Mouse (Mus musculus) limb, embryonic 13.5 days (tissue): Measurements from ENCODE around the gene B3glct. TPM values are rescaled to one million over a fixed set of nuclear protein-coding genes. Genes with fewer than 3 reads are reported as not detected.

ENCODE experiments used
- ATAC-seq: fragments of 200-750 bp; cut with Nextera tagmentation; 2 replicates; pipeline ENCODE4 v1.8.0; 2017; ENCODE audit warnings: low read depth, moderate number of reproducible peaks, moderate TSS enrichment; ENCODE audit not compliant: low FRiP score
- H3K27ac ChIP-seq: fragments of 300-500 bp; sonication (generic); 2 replicates; pipeline ENCODE4 v1.5.1; 2015; ENCODE audit warnings: inconsistent platforms, mild to moderate bottlenecking, moderate library complexity
- H3K27me3 ChIP-seq: fragments of 300-500 bp; sonication (generic); 2 replicates; pipeline ENCODE4 v1.6.1; 2015; ENCODE audit warnings: mild to moderate bottlenecking, inconsistent platforms
- H3K36me3 ChIP-seq: fragments of 300-500 bp; sonication (generic); 2 replicates; pipeline ENCODE4 v1.6.1; 2015; ENCODE audit warnings: inconsistent platforms, mild to moderate bottlenecking, moderate library complexity
- H3K4me1 ChIP-seq: fragments of 300-500 bp; sonication (generic); 2 replicates; pipeline ENCODE4 v1.6.1; 2015; ENCODE audit warnings: inconsistent platforms
- H3K4me2 ChIP-seq: fragments of 300-500 bp; sonication (generic); replicated peaks from 2 replicates; pipeline ENCODE4 v1.6.1; 2015; ENCODE audit warnings: inconsistent platforms, mild to moderate bottlenecking, moderate library complexity
- H3K4me3 ChIP-seq: fragments of 300-500 bp; sonication (generic); 2 replicates; pipeline ENCODE4 v1.5.1; 2015; ENCODE audit warnings: moderate library complexity, mild to moderate bottlenecking, inconsistent platforms
- H3K9ac ChIP-seq: fragments of 300-500 bp; sonication (generic); 2 replicates; pipeline ENCODE4 v1.6.1; 2015; ENCODE audit warnings: mild to moderate bottlenecking, inconsistent platforms
- H3K9me3 ChIP-seq: fragments of 300-500 bp; sonication (generic); 2 replicates; pipeline ENCODE4 v1.6.1; 2016; ENCODE audit warnings: inconsistent platforms
- WGBS: fragments of 180-500 bp; shearing (Covaris S2); methylation state at CpG from one replicate; pipeline ENCODE4 v1.1.7; 2015; 5-methylcytosine and 5-hydroxymethylcytosine counted together
- polyA plus RNA-seq: library from polyadenylated mRNA; unstranded; fragments of >200 nt; fragmentation: Nextera tagmentation; extraction: Ambion mirVana; gene quantifications from 2 replicates; pipeline ENCODE4 v1.2.1, GENCODE M21; 2015

The B3glct gene
- polyA plus RNA-seq, 1 experiment from 2014 or later: 15.6 TPM

- Histone ChIP-seq H3K4me3 (no peak overlapping the region), H3K27me3 (peaks cover 8% of the 10 kb centered on the region; the same call in 1 of the 2 replicates), H3K27ac (no peak overlapping the region), H3K9me3 (no peaks in the 10 kb centered on the region), H3K9ac (no peak overlapping the region), H3K4me1 (peaks cover 14% of the 10 kb centered on the region), H3K4me2 (no peak overlapping the region), H3K36me3 (peaks cover 7% of the 10 kb centered on the region; the same call in 1 of the 2 replicates)
- ATAC-seq: no peak
- 39% methylated on average over 15 of the region's 15 CpGs for WGBS
Measured at GRCm38 (mm10) chr5:149715571-149716328, 37.7 kb downstream of the B3glct start.

- ATAC-seq: no peak; the same call in 1 of the 2 replicates
- Histone ChIP-seq H3K36me3 (peaks cover 7% of the 10 kb centered on the region; the same call in 1 of the 2 replicates), H3K9me3 (no peaks in the 10 kb centered on the region), H3K4me1 (peaks cover 14% of the 10 kb centered on the region), H3K4me2 (no peak overlapping the region), H3K27ac (no peak overlapping the region), H3K4me3 (no peak overlapping the region), H3K27me3 (peaks cover 8% of the 10 kb centered on the region; the same call in 1 of the 2 replicates), H3K9ac (no peak overlapping the region)
- 24% methylated on average over 3 of the region's 3 CpGs for WGBS
Measured at GRCm38 (mm10) chr5:149716329-149716690, 38.3 kb downstream of the B3glct start.

GRCm38 (mm10) chr5:149731776-149732175 is 53.7 kb downstream of the B3glct start:
- Histone ChIP-seq H3K9me3 (peaks cover 10% of the 10 kb centered on the region), H3K27me3 (no peaks in the 10 kb centered on the region), H3K27ac (no peak overlapping the region), H3K4me1 (no peaks in the 10 kb centered on the region), H3K4me2 (no peak overlapping the region), H3K36me3 (peaks cover 40% of the 10 kb centered on the region), H3K9ac (no peak overlapping the region), H3K4me3 (no peak overlapping the region)
- WGBS: 92% methylated on average over 8 of the region's 8 CpGs
- ATAC-seq: no peak

GRCm38 (mm10) chr5:149737210-149737609 is 59.2 kb downstream of the B3glct start:
- 92% methylated on average over 1 of the region's 1 CpGs for WGBS
- peaks cover 49% of the 10 kb centered on the region for H3K36me3 ChIP-seq
- peaks cover 17% of the 10 kb centered on the region for H3K9me3 ChIP-seq
- no peak overlapping the region for H3K4me3 ChIP-seq
- no peak for ATAC-seq
- H3K9ac ChIP-seq: no peak overlapping the region
- no peaks in the 10 kb centered on the region for H3K4me1 ChIP-seq
- no peak overlapping the region for H3K4me2 ChIP-seq
- no peak overlapping the region for H3K27ac ChIP-seq
- H3K27me3 ChIP-seq: no peaks in the 10 kb centered on the region

GRCm38 (mm10) chr5:149740145-149740544 is 62.1 kb downstream of the B3glct start:
- H3K36me3 ChIP-seq: peaks cover 39% of the 10 kb centered on the region
- ATAC-seq: no peak

GRCm38 (mm10) chr5:149740703-149741102 is 62.7 kb downstream of the B3glct start:
- H3K27me3 ChIP-seq: no peaks in the 10 kb centered on the region
- no peak overlapping the region for H3K27ac ChIP-seq
- no peak overlapping the region for H3K4me3 ChIP-seq
- peaks cover 41% of the 10 kb centered on the region for H3K36me3 ChIP-seq
- no peak overlapping the region for H3K4me2 ChIP-seq
- WGBS: 85% methylated on average over 3 of the region's 3 CpGs
- no peak for ATAC-seq
- peaks cover 9% of the 10 kb centered on the region; the same call in 1 of the 2 replicates for H3K9me3 ChIP-seq
- no peaks in the 10 kb centered on the region for H3K4me1 ChIP-seq
- H3K9ac ChIP-seq: no peak overlapping the region

More at GRCm38 (mm10) chr5:149740145-149740544, 62.1 kb downstream of the B3glct start:
- Histone ChIP-seq H3K4me1 (no peaks in the 10 kb centered on the region), H3K27me3 (no peaks in the 10 kb centered on the region), H3K9me3 (peaks cover 9% of the 10 kb centered on the region; the same call in 1 of the 2 replicates), H3K4me3 (no peak overlapping the region), H3K9ac (no peak overlapping the region), H3K27ac (no peak overlapping the region), H3K4me2 (no peak overlapping the region)
- WGBS: 95% methylated on average over 7 of the region's 7 CpGs

GRCm38 (mm10) chr5:149742286-149742685 is 64.3 kb downstream of the B3glct start:
- no peaks in the 10 kb centered on the region for H3K27me3 ChIP-seq
- H3K27ac ChIP-seq: no peak overlapping the region
- H3K36me3 ChIP-seq: peaks cover 40% of the 10 kb centered on the region
- H3K4me1 ChIP-seq: no peaks in the 10 kb centered on the region
- H3K9ac ChIP-seq: no peak overlapping the region
- WGBS: 93% methylated on average over 9 of the region's 9 CpGs
- no peak overlapping the region for H3K4me3 ChIP-seq
- peaks cover 6% of the 10 kb centered on the region; the same call in 1 of the 2 replicates for H3K9me3 ChIP-seq
- ATAC-seq: no peak
- H3K4me2 ChIP-seq: no peak overlapping the region

- ATAC-seq: no peak
- no peak overlapping the region for H3K9ac ChIP-seq
- H3K4me1 ChIP-seq: peaks cover 4% of the 10 kb centered on the region; the same call in 1 of the 2 replicates
- 92% methylated on average over 9 of the region's 9 CpGs for whole genome bisulfite sequencing
- H3K27me3 ChIP-seq: no peaks in the 10 kb centered on the region
- no peak overlapping the region for H3K4me3 ChIP-seq
- H3K4me2 ChIP-seq: no peak overlapping the region
- H3K36me3 ChIP-seq: peaks cover 27% of the 10 kb centered on the region
- H3K9me3 ChIP-seq: peaks cover 10% of the 10 kb centered on the region; the same call in 1 of the 2 replicates
- no peak overlapping the region for H3K27ac ChIP-seq
Measured at GRCm38 (mm10) chr5:149745079-149745478, 67.0 kb downstream of the B3glct start.

- WGBS: 60% methylated on average over 27 of the region's 27 CpGs
- Histone ChIP-seq H3K27me3 (no peaks in the 10 kb centered on the region), H3K9ac (no peak overlapping the region), H3K4me2 (no peak overlapping the region), H3K4me1 (peaks cover 4% of the 10 kb centered on the region; the same call in 1 of the 2 replicates), H3K4me3 (no peak overlapping the region), H3K9me3 (peaks cover 8% of the 10 kb centered on the region; the same call in 1 of the 2 replicates), H3K36me3 (peaks cover 27% of the 10 kb centered on the region), H3K27ac (no peak overlapping the region)
- ATAC-seq: no peak
Measured at GRCm38 (mm10) chr5:149748640-149749580, 70.9 kb downstream of the B3glct start.

- H3K36me3 ChIP-seq: peaks cover 17% of the 10 kb centered on the region
- H3K4me3 ChIP-seq: no peak overlapping the region
- peaks cover 8% of the 10 kb centered on the region; the same call in 1 of the 2 replicates for H3K9me3 ChIP-seq
- H3K4me1 ChIP-seq: peaks cover 4% of the 10 kb centered on the region; the same call in 1 of the 2 replicates
- WGBS: 76% methylated on average over 5 of the region's 5 CpGs
- no peak overlapping the region for H3K9ac ChIP-seq
- H3K27me3 ChIP-seq: no peaks in the 10 kb centered on the region
- no peak overlapping the region for H3K4me2 ChIP-seq
- ATAC-seq: no peak
- no peak overlapping the region for H3K27ac ChIP-seq
Measured at GRCm38 (mm10) chr5:149751861-149752260, 73.8 kb downstream of the B3glct start.

- Histone ChIP-seq H3K4me3 (no peak overlapping the region), H3K27ac (no peak overlapping the region), H3K9ac (no peak overlapping the region), H3K27me3 (no peaks in the 10 kb centered on the region), H3K36me3 (peaks cover 23% of the 10 kb centered on the region), H3K4me1 (peaks cover 4% of the 10 kb centered on the region; the same call in 1 of the 2 replicates), H3K9me3 (peaks cover 10% of the 10 kb centered on the region; the same call in 1 of the 2 replicates), H3K4me2 (no peak overlapping the region)
- no peak for ATAC-seq
- WGBS: 89% methylated on average over 3 of the region's 3 CpGs
Measured at GRCm38 (mm10) chr5:149753073-149753472, 75.0 kb downstream of the B3glct start.

- no peak overlapping the region for H3K27ac ChIP-seq
- 23% methylated on average over 8 of the region's 8 CpGs for WGBS
Measured at GRCm38 (mm10) chr5:149767116-149767515, 89.1 kb downstream of the B3glct start.

More at GRCm38 (mm10) chr5:149767116-149767515, 89.1 kb downstream of the B3glct start:
- 0 out of 2 replicates have a peak overlapping the region, but pooled peaks have one; percentile 9 for H3K4me2 ChIP-seq
- no peak overlapping the region for H3K4me3 ChIP-seq
- H3K36me3 ChIP-seq: no peaks in the 10 kb centered on the region
- peaks cover 4% of the 10 kb centered on the region; the same call in 1 of the 2 replicates for H3K27me3 ChIP-seq
- no peak for ATAC-seq
- H3K9me3 ChIP-seq: no peaks in the 10 kb centered on the region
- no peak overlapping the region for H3K9ac ChIP-seq
- peaks cover 9% of the 10 kb centered on the region for H3K4me1 ChIP-seq
